Mouse (Mus musculus): ENCODE data around the gene Trir. TPM values are rescaled to one million over a fixed set of nuclear protein-coding genes. Genes with fewer than 3 reads are reported as not detected.

Trir gene
- polyA plus RNA-seq, 1 experiment from 2014 or later, result 107 TPM

DNA sequence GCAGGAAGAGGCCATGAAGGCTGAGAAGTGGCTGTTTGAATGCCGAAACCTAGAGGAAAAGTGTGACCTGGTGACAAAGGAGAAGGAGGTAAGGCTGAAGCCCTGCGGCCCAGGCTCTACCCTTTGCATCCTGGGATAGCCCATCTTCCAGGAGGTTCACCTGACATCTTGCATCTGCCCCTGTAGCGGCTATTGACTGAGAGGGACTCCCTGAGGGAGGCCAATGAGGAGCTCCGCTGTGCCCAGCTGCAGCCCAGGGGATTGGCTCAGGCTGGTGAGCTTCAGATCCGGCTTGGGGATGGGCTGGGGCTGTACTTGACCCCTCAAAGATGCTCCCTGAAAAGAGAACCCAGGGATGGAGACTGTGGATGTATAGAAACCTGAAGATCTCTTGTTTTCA lies 29.6 kb upstream of the Trir start:
- 80% methylated on average over 5 of the region's 5 CpGs for WGBS
- Histone ChIP-seq H3K27ac (no peak overlapping the region), H3K4me1 (peaks cover 3% of the 10 kb centered on the region), H3K4me2 (no peak overlapping the region), H3K4me3 (no peak overlapping the region), H3K9me3 (no peaks in the 10 kb centered on the region), H3K9ac (no peak overlapping the region), H3K36me3 (no peaks in the 10 kb centered on the region), H3K27me3 (0 out of 2 replicates have a peak, but pooled peaks cover 7% of the 10 kb centered on the region)
- no peak for ATAC-seq (ENCODE audit: borderline replicate concordance, extremely low read depth, low FRiP score, low TSS enrichment)

- H3K27me3 ChIP-seq, result 0 out of 2 replicates have a peak, but pooled peaks cover 7% of the 10 kb centered on the region
- 8% methylated on average over 19 of the region's 19 CpGs for WGBS
- H3K36me3 ChIP-seq, result no peaks in the 10 kb centered on the region
- H3K4me2 ChIP-seq, result no peak overlapping the region
- no peak overlapping the region for H3K9ac ChIP-seq
- H3K27ac ChIP-seq, result no peak overlapping the region
- peaks cover 3% of the 10 kb centered on the region for H3K4me1 ChIP-seq
- H3K4me3 ChIP-seq, result no peak overlapping the region
- H3K9me3 ChIP-seq, result no peaks in the 10 kb centered on the region
- peak; percentile 68 for ATAC-seq (ENCODE audit: borderline replicate concordance, extremely low read depth, low FRiP score, low TSS enrichment)
These were observed 28.9 kb upstream of the Trir start for GRCm38 (mm10) chr8:84997649-84998295.

- Histone ChIP-seq H3K4me2 (no peak overlapping the region), H3K9ac (no peak overlapping the region), H3K27me3 (peaks cover 46% of the 10 kb centered on the region), H3K4me3 (no peak overlapping the region), H3K4me1 (no peaks in the 10 kb centered on the region), H3K36me3 (no peaks in the 10 kb centered on the region), H3K9me3 (no peaks in the 10 kb centered on the region), H3K27ac (no peak overlapping the region)
- WGBS, result 9% methylated on average over 25 of the region's 25 CpGs
- no peak for ATAC-seq (ENCODE audit: borderline replicate concordance, extremely low read depth, low FRiP score, low TSS enrichment)
These were observed 18.9 kb upstream of the Trir start for GRCm38 (mm10) chr8:85007686-85008085.

- no peaks in the 10 kb centered on the region for H3K36me3 ChIP-seq
- H3K27me3 ChIP-seq, result peaks cover 69% of the 10 kb centered on the region
- H3K9me3 ChIP-seq, result no peaks in the 10 kb centered on the region
- H3K4me1 ChIP-seq, result peaks cover 5% of the 10 kb centered on the region
- no peak overlapping the region for H3K9ac ChIP-seq
- WGBS, result 11% methylated on average over 28 of the region's 28 CpGs
- H3K4me2 ChIP-seq, result no peak overlapping the region
- H3K27ac ChIP-seq, result no peak overlapping the region
- H3K4me3 ChIP-seq, result no peak overlapping the region
- no peak for ATAC-seq (ENCODE audit: borderline replicate concordance, extremely low read depth, low FRiP score, low TSS enrichment)
These were observed 15.4 kb upstream of the Trir start for GRCm38 (mm10) chr8:85011242-85011641.

- Histone ChIP-seq H3K27ac (no peak overlapping the region), H3K9me3 (no peaks in the 10 kb centered on the region), H3K9ac (peak overlapping the region; percentile 20; the same call in 1 of the 2 replicates), H3K36me3 (peaks cover 11% of the 10 kb centered on the region), H3K4me2 (peak overlapping the region; percentile 57), H3K27me3 (peaks cover 57% of the 10 kb centered on the region), H3K4me3 (peak overlapping the region; percentile 27), H3K4me1 (peaks cover 5% of the 10 kb centered on the region)
- 3% methylated on average over 25 of the region's 26 CpGs for WGBS
- peak; percentile 53; the same call in 1 of the 2 replicates for ATAC-seq (ENCODE audit: borderline replicate concordance, extremely low read depth, low FRiP score, low TSS enrichment)
These were observed 13.3 kb upstream of the Trir start for GRCm38 (mm10) chr8:85013230-85013840.

DNA sequence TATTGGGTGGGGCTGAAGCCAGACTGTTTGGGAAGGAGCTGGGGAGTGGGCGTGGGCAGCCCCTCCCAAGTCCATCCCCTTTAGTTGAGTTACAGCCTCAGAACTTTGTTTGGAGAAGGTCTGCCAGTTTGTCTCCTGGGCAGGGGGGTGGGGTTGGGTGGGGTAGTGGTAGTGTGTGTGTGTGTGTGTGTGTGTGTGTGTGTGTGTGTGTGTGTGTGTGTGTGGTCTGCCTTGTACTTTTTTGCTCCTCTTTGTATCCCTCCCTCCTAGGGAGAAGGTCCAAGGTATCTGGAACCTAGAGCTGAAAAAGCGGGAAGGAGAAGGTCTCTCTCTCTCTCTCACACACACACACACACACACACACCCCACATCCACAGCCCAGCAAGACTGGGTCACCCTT lies 12.2 kb upstream of the Trir start, which contains the start of gene Best2:
TSS of gene Best2 (minus strand) at position 101 of the 400 bp plus-strand sequence.
- WGBS, result 38% methylated on average over 1 of the region's 2 CpGs
- H3K27ac ChIP-seq, result no peak within 1 kb of the TSS
- H3K9me3 ChIP-seq, result no peaks in the 10 kb centered on the region
- peak within 1 kb of the TSS; percentile 27 for H3K4me3 ChIP-seq
- H3K9ac ChIP-seq, result peak within 1 kb of the TSS; percentile 20; the same call in 1 of the 2 replicates
- H3K36me3 ChIP-seq, result peaks cover 21% of the 10 kb centered on the region
- peaks cover 5% of the 10 kb centered on the region for H3K4me1 ChIP-seq
- ATAC-seq (ENCODE audit: borderline replicate concordance, extremely low read depth, low FRiP score, low TSS enrichment), result no peak
- peaks cover 46% of the 10 kb centered on the region for H3K27me3 ChIP-seq
- peak within 1 kb of the TSS; percentile 57 for H3K4me2 ChIP-seq

DNA sequence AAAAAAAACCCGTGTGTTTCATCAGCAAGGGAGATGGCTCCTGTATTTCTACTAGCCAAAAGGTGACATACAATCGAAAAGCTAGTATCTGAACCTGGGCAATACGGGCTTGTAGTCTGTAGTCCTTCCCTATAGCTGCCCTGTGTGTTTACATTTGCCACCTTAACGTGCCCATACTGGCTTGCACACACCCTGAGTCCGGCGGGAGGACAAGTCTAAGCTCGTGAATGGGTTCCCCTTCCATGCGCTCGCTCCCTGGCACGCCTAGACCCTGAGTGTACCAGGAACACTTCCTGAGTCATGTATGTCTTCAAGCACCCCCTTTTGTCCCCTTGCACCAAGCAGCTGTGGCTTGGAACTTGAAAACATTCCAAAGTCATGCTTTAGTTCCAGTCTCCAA lies 9.9 kb upstream of the Trir start:
- WGBS, result 60% methylated on average over 10 of the region's 10 CpGs
- H3K9me3 ChIP-seq, result no peaks in the 10 kb centered on the region
- H3K27me3 ChIP-seq, result peaks cover 29% of the 10 kb centered on the region
- H3K4me1 ChIP-seq, result peaks cover 5% of the 10 kb centered on the region
- peaks cover 40% of the 10 kb centered on the region for H3K36me3 ChIP-seq
- H3K27ac ChIP-seq, result no peak overlapping the region
- H3K4me3 ChIP-seq, result no peak overlapping the region
- H3K9ac ChIP-seq, result no peak overlapping the region
- no peak overlapping the region for H3K4me2 ChIP-seq
- ATAC-seq (ENCODE audit: borderline replicate concordance, extremely low read depth, low FRiP score, low TSS enrichment), result no peak

- H3K4me1 ChIP-seq, result peaks cover 5% of the 10 kb centered on the region
- peaks cover 45% of the 10 kb centered on the region for H3K36me3 ChIP-seq
- H3K4me2 ChIP-seq, result no peak overlapping the region
- peaks cover 27% of the 10 kb centered on the region for H3K27me3 ChIP-seq
- no peak overlapping the region for H3K27ac ChIP-seq
- no peak overlapping the region for H3K4me3 ChIP-seq
- ATAC-seq (ENCODE audit: borderline replicate concordance, extremely low read depth, low FRiP score, low TSS enrichment), result no peak
- H3K9me3 ChIP-seq, result no peaks in the 10 kb centered on the region
- WGBS, result 45% methylated on average over 5 of the region's 5 CpGs
- no peak overlapping the region for H3K9ac ChIP-seq
These were observed 9.4 kb upstream of the Trir start for GRCm38 (mm10) chr8:85017209-85017608.

DNA sequence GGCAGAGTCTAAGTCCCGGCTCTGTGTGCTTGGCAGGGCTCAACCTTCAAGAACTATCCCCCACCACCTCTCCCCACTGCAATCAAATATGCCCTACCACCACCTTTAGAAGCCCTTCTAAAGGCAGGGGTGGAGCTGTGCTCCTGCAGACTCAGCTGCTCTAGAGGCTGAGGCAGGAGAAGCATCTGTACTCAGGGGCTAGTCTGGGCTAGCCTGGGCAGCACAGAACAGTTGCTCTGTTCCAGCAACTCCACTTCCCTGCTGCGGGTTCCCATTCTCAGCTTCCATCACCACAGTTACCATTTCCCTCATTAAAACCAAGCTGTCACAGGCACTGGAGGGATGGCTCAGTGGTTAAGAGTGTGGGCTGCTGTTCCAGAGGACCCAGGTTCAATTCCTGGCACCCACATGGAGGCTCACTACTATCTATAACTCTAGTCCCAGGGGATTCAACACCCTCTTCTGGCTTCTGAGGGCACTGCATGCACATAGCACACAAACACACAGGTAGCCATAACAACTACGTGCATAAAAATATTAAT lies 5.0 kb upstream of the Trir start:
- Histone ChIP-seq H3K4me1 (peaks cover 22% of the 10 kb centered on the region), H3K36me3 (peaks cover 64% of the 10 kb centered on the region), H3K4me3 (no peak overlapping the region), H3K27ac (no peak overlapping the region), H3K4me2 (no peak overlapping the region), H3K9me3 (no peaks in the 10 kb centered on the region), H3K27me3 (no peaks in the 10 kb centered on the region), H3K9ac (no peak overlapping the region)
- no peak for ATAC-seq (ENCODE audit: borderline replicate concordance, extremely low read depth, low FRiP score, low TSS enrichment)
- WGBS, result 94% methylated on average over 3 of the region's 3 CpGs

DNA sequence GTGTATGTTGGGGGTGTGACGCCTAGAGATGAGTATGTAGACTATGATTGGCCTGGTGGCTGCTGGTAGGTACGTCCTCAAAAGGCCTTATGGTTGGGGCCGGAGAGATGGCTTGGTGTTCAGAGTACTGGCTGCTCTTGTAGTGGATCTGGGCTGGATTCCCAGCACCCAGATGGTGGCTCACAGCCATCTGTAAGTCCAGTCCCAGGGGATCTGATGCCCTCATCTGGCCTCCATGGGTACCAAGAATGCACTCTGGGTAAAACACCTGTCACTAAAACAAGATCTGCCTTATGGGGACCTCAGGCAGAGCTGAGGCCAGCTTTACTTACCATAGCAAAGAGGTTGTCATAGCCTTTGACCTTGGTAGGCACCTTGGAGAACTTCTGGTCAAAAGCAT lies 2.8 kb upstream of the Trir start:
- Histone ChIP-seq H3K27me3 (no peaks in the 10 kb centered on the region), H3K4me3 (peak overlapping the region; percentile 95; the same call in 1 of the 2 replicates), H3K9me3 (no peaks in the 10 kb centered on the region), H3K36me3 (peaks cover 49% of the 10 kb centered on the region), H3K4me2 (peak overlapping the region; percentile 90; the same call in 1 of the 2 replicates), H3K4me1 (peaks cover 33% of the 10 kb centered on the region), H3K9ac (no peak overlapping the region), H3K27ac (no peak overlapping the region)
- 93% methylated on average over 3 of the region's 3 CpGs for WGBS
- no peak for ATAC-seq (ENCODE audit: borderline replicate concordance, extremely low read depth, low FRiP score, low TSS enrichment)

- H3K4me1 ChIP-seq, result peaks cover 37% of the 10 kb centered on the region
- peak within 1 kb of the TSS; percentile 90 for H3K4me2 ChIP-seq
- WGBS, result 5% methylated on average over 30 of the region's 30 CpGs
- peak within 1 kb of the TSS; percentile 95 for H3K4me3 ChIP-seq
- H3K9ac ChIP-seq, result peak within 1 kb of the TSS; percentile 80
- peaks cover 45% of the 10 kb centered on the region for H3K36me3 ChIP-seq
- no peaks in the 10 kb centered on the region for H3K27me3 ChIP-seq
- peak within 1 kb of the TSS; percentile 91 for H3K27ac ChIP-seq
- ATAC-seq (ENCODE audit: borderline replicate concordance, extremely low read depth, low FRiP score, low TSS enrichment), result peak; percentile 89
- H3K9me3 ChIP-seq, result no peaks in the 10 kb centered on the region
These were observed 1.3 kb upstream of the Trir start, which contains the start of gene Asna1 for GRCm38 (mm10) chr8:85025098-85025932. Gene Asna1, minus strand, starts transcription at chr8:85025281.
